ENCODE assay signal across 8 mouse cellular contexts in the genomic region with DNA sequence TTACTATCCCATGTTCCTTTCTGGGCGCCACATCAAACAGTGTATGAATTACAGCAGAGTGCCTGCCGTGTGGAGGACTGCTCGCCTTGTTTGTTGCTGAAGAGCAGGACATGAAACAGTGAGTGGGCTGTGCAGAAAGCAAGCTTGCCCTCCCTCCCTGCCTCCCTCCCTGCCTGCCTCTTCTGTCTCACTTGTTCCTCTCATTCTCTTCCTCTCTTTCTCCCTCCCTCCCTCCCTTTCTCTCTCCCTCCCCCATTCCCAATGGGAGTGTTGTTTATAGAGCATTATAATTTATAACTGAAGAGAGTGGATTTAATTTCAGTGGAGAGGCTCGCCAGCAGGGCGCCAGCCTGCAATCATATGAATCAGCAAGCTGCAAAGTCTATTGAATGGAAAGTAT.
DNase-seq lines count a peak whose midpoint lies in the region; ATAC-seq and TF ChIP-seq lines count a peak whose summit lies in the region.

No protein-coding gene starts in this region.

- no peaks in the 10 kb centered on the region for H3K36me3 ChIP-seq in forebrain, postnatal 0 days (ENCODE audit: insufficient read depth)
- H3K36me3 ChIP-seq in midbrain, embryonic 12.5 days = no peaks in the 10 kb centered on the region

- no peak for TF ChIP-seq CTCF in forebrain, postnatal 0 days (IDR thresholded peaks at IDR 0.05; ENCODE audit: low read depth)

- no peak overlapping the region for H3K27ac ChIP-seq in forebrain, postnatal 0 days (ENCODE audit: low read depth, low read length)
- peak overlapping the region; percentile 58; the same call in 1 of the 2 replicates for H3K27ac ChIP-seq in midbrain, embryonic 12.5 days (replicated peaks)

- H3K9ac ChIP-seq in forebrain, postnatal 0 days = peak overlapping the region; percentile 33; the same call in 1 of the 2 replicates
- H3K9ac ChIP-seq in midbrain, embryonic 12.5 days (replicated peaks) = 0 out of 2 replicates have a peak overlapping the region, but pooled peaks have one; percentile 4

- H3K4me1 ChIP-seq in forebrain, postnatal 0 days (ENCODE audit: insufficient read depth) = peaks cover 11% of the 10 kb centered on the region
- peaks cover 22% of the 10 kb centered on the region for H3K4me1 ChIP-seq in midbrain, embryonic 12.5 days

- peak; percentile 16 to 49 for DNase-seq in layer of hippocampus, adult 18-20 months (ENCODE audit: low spot score in 2 of 2)
- DNase-seq in layer of hippocampus, postnatal 36 days = no peak
- DNase-seq in adrenal gland, postnatal 36 days = peak; percentile 21 to 51
- DNase-seq in forebrain, postnatal 0 days = peak; percentile 36
- DNase-seq in thymus, postnatal 36 days = no peak
- DNase-seq in urinary bladder, adult 18-20 months (ENCODE audit: low spot score in 2 of 2) = no peak

- H3K27me3 ChIP-seq in forebrain, postnatal 0 days (ENCODE audit: insufficient read depth, low read length) = no peaks in the 10 kb centered on the region
- peaks cover 3% of the 10 kb centered on the region; the same call in 1 of the 2 replicates for H3K27me3 ChIP-seq in midbrain, embryonic 12.5 days

- ATAC-seq in forebrain, postnatal 0 days = peak; percentile 51; the same call in 1 of the 2 replicates
- ATAC-seq in midbrain, embryonic 12.5 days (ENCODE audit: low FRiP score, low read depth) = peak; percentile 54; the same call in 1 of the 2 replicates
- no peak for ATAC-seq in erythroblast, adult 5-6 weeks (replicated peaks; ENCODE audit: low FRiP score, poor library complexity, severe bottlenecking)

- 12% methylated on average over 5 of the region's 5 CpGs for WGBS in forebrain, postnatal 0 days
- WGBS in midbrain, embryonic 12.5 days = 34% methylated on average over 5 of the region's 5 CpGs

- H3K4me2 ChIP-seq in forebrain, postnatal 0 days (ENCODE audit: low read depth) = peak overlapping the region; percentile 39
- H3K4me2 ChIP-seq in midbrain, embryonic 12.5 days (replicated peaks) = peak overlapping the region; percentile 33

- no peak overlapping the region for H3K4me3 ChIP-seq in forebrain, postnatal 0 days (ENCODE audit: low read depth, low read length)
- no peak overlapping the region for H3K4me3 ChIP-seq in midbrain, embryonic 12.5 days

- no peaks in the 10 kb centered on the region for H3K9me3 ChIP-seq in forebrain, postnatal 0 days (ENCODE audit: low read length)
- H3K9me3 ChIP-seq in midbrain, embryonic 12.5 days = no peaks in the 10 kb centered on the region

Comparison
In these comparisons a context has a peak if more than half of its experiments do, and no peak if none do; other contexts are left out.
1. DNase-seq: peak in layer of hippocampus, adult 18-20 months (2 of 2), adrenal gland, postnatal 36 days (2 of 2) and forebrain, postnatal 0 days (single experiment); none in layer of hippocampus, postnatal 36 days (0 of 2), thymus, postnatal 36 days (0 of 2) and urinary bladder, adult 18-20 months (0 of 2).